Mouse (Mus musculus): ENCODE measurements around the gene Fam162a. TPM values are rescaled to one million over a fixed set of nuclear protein-coding genes. Genes with fewer than 3 reads are reported as not detected.

Fam162a gene
- total RNA-seq, 1 experiment, result 153 TPM

DNA sequence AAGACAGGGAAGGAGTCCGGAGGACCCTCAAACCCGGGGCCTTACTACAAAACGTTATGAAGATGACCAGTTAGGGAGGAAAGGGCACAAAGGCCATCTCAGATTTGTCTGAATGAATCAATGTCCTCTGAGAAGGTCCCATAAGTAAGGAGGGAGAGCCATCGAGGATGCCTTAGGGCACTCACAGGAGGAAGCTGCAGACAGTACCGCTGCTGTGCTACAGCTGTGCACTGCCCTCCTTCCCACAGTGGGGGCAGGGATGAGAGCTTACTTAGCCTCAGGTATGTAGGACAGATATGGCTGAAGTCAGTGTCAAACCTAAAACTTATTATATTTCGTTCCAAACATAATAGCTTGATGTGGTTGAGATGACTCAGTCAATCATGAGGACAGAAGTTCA, 19.9 kb downstream of the Fam162a start:
- Histone ChIP-seq H3K9me3 (ENCODE audit: control insufficient read depth, insufficient read depth, low read depth, low read length) (no peaks in the 10 kb centered on the region), H3K36me3 (ENCODE audit: control insufficient read depth, insufficient read depth, low read length, poor library complexity, severe bottlenecking) (peaks cover 33% of the 10 kb centered on the region), H3K4me3 (ENCODE audit: insufficient read depth in 1 of 2, low read depth in 1 of 2, low read length in 2 of 2, poor library complexity in 1 of 2, severe bottlenecking in 1 of 2) (no peak overlapping the region), H3K27ac (ENCODE audit: insufficient read depth, low read depth, low read length, poor library complexity, severe bottlenecking) (no peak overlapping the region), H3K4me1 (ENCODE audit: control insufficient read depth in 2 of 2, insufficient read depth in 2 of 2, low read length in 2 of 2, poor library complexity in 1 of 2) (no peaks in the 10 kb centered on the region), H3K9ac (ENCODE audit: insufficient read depth, low read depth, low read length, poor library complexity, severe bottlenecking) (no peak overlapping the region)
- in situ Hi-C loops (cut with MboI; ENCODE audit: low sequenced_read_pairs in 2 of 2, unreplicated experiment in 2 of 2), result no loop called here
- no peak for DNase-seq (ENCODE audit: low read depth, low spot score)
- no peak for TF ChIP-seq HCFC1 (IDR thresholded peaks at IDR 0.05; ENCODE audit: borderline replicate concordance, insufficient read depth, low read length)
- no peak for TF ChIP-seq ZC3H11A (IDR thresholded peaks at IDR 0.05; ENCODE audit: borderline replicate concordance, low read depth, low read length)
- no peak for TF ChIP-seq CHD2 (IDR thresholded peaks at IDR 0.05; ENCODE audit: low read depth, low read length)
- no peak for TF ChIP-seq MAFK (IDR thresholded peaks at IDR 0.05; ENCODE audit: insufficient read depth, low read depth, low read length)
- no peak for TF ChIP-seq ZNF384 (IDR thresholded peaks at IDR 0.05; ENCODE audit: low read depth, low read length)

DNA sequence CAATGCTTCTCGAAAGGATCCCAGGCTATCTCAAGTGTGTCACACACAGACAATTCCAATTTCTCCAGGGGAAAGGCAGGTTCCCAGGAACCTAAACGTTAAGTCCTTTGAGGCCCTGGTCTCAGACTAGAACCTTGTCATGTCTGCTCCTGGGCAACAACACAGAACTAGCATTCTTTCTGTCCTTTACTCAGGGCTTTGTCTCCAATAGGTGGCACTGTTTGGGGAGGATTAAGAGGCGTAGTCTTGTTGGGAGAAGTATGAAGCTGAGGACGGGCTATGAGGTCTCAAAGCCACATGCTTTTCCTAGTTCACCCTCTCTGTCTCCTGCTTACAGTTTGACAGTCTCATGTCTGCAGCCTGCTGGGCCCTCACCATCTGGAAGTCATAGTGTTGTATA, 23.9 kb downstream of the Fam162a start:
- no peak for TF ChIP-seq HCFC1 (IDR thresholded peaks at IDR 0.05; ENCODE audit: borderline replicate concordance, insufficient read depth, low read length)
- TF ChIP-seq CHD2 (IDR thresholded peaks at IDR 0.05; ENCODE audit: low read depth, low read length), result no peak
- no peak for TF ChIP-seq MAFK (IDR thresholded peaks at IDR 0.05; ENCODE audit: insufficient read depth, low read depth, low read length)
- TF ChIP-seq ZNF384 (IDR thresholded peaks at IDR 0.05; ENCODE audit: low read depth, low read length), result no peak
- TF ChIP-seq ZC3H11A (IDR thresholded peaks at IDR 0.05; ENCODE audit: borderline replicate concordance, low read depth, low read length), result no peak
- in situ Hi-C loops (cut with MboI; ENCODE audit: low sequenced_read_pairs in 2 of 2, unreplicated experiment in 2 of 2), result no loop called here
- DNase-seq (ENCODE audit: low read depth, low spot score), result no peak
- H3K36me3 ChIP-seq (ENCODE audit: control insufficient read depth, insufficient read depth, low read length, poor library complexity, severe bottlenecking), result peaks cover 40% of the 10 kb centered on the region
- no peak overlapping the region for H3K9ac ChIP-seq (ENCODE audit: insufficient read depth, low read depth, low read length, poor library complexity, severe bottlenecking)
- H3K27ac ChIP-seq (ENCODE audit: insufficient read depth, low read depth, low read length, poor library complexity, severe bottlenecking), result no peak overlapping the region
- H3K4me1 ChIP-seq (ENCODE audit: control insufficient read depth in 2 of 2, insufficient read depth in 2 of 2, low read length in 2 of 2, poor library complexity in 1 of 2), result no peaks in the 10 kb centered on the region
- H3K9me3 ChIP-seq (ENCODE audit: control insufficient read depth, insufficient read depth, low read depth, low read length), result no peaks in the 10 kb centered on the region
- no peak overlapping the region for H3K4me3 ChIP-seq (ENCODE audit: insufficient read depth in 1 of 2, low read depth in 1 of 2, low read length in 2 of 2, poor library complexity in 1 of 2, severe bottlenecking in 1 of 2)

DNA sequence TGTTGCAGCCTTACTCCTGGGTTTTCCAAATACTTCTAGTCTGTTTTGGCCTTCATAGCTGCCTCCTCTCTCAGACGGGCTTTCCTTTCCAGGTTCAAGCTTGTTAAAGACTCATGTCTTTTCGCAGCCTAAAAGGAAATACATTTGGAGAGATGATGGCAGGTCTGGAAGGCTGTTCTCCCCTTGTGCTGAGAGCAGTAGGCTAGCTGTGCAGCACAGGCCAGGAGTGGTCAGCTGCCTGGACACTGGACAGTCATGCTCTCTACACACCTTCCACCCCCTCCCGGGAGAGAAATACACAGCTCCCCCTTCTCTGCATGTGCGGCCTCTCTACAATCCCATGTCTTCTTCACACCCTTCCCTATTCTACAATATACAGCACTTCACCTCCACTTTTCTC, 27.4 kb downstream of the Fam162a start:
- H3K4me3 ChIP-seq (ENCODE audit: insufficient read depth in 1 of 2, low read depth in 1 of 2, low read length in 2 of 2, poor library complexity in 1 of 2, severe bottlenecking in 1 of 2), result no peak overlapping the region
- in situ Hi-C loops (cut with MboI; ENCODE audit: low sequenced_read_pairs in 2 of 2, unreplicated experiment in 2 of 2), result no loop called here
- peaks cover 0 to 2% of the 10 kb centered on the region in 2 experiments; a peak in 1 of 4 replicates for H3K4me1 ChIP-seq (ENCODE audit: control insufficient read depth in 2 of 2, insufficient read depth in 2 of 2, low read length in 2 of 2, poor library complexity in 1 of 2)
- no peak for DNase-seq (ENCODE audit: low read depth, low spot score)
- H3K9me3 ChIP-seq (ENCODE audit: control insufficient read depth, insufficient read depth, low read depth, low read length), result no peaks in the 10 kb centered on the region
- H3K9ac ChIP-seq (ENCODE audit: insufficient read depth, low read depth, low read length, poor library complexity, severe bottlenecking), result no peak overlapping the region
- H3K36me3 ChIP-seq (ENCODE audit: control insufficient read depth, insufficient read depth, low read length, poor library complexity, severe bottlenecking), result peaks cover 20% of the 10 kb centered on the region
- TF ChIP-seq ZNF384 (IDR thresholded peaks at IDR 0.05; ENCODE audit: low read depth, low read length) (no peak), CHD2 (IDR thresholded peaks at IDR 0.05; ENCODE audit: low read depth, low read length) (no peak), ZC3H11A (IDR thresholded peaks at IDR 0.05; ENCODE audit: borderline replicate concordance, low read depth, low read length) (no peak), HCFC1 (IDR thresholded peaks at IDR 0.05; ENCODE audit: borderline replicate concordance, insufficient read depth, low read length) (no peak), MAFK (IDR thresholded peaks at IDR 0.05; ENCODE audit: insufficient read depth, low read depth, low read length) (no peak)
- H3K27ac ChIP-seq (ENCODE audit: insufficient read depth, low read depth, low read length, poor library complexity, severe bottlenecking), result no peak overlapping the region

DNA sequence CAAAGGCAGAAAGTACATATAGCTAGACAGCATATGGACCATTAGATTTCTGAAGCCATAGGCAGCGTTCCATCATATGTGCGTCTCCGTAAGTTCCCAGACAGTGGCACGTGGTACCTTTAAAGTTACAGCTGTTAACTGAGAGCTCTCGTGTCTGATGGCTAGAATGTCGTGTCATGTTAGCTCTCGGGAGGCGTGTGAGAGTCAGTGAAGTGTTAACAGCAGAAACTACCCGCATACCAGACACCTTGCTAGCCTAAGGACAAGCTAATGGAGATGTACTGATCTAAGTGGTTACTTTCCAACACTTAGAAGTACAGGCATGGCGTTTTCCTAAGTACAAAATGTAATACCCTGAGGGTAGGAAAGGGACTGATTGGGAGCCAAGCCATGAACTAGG, 28.3 kb downstream of the Fam162a start:
- DNase-seq (ENCODE audit: low read depth, low spot score), result no peak
- in situ Hi-C loops (cut with MboI; ENCODE audit: low sequenced_read_pairs in 2 of 2, unreplicated experiment in 2 of 2), result no loop called here
- TF ChIP-seq CHD2 (IDR thresholded peaks at IDR 0.05; ENCODE audit: low read depth, low read length), result no peak
- TF ChIP-seq ZC3H11A (IDR thresholded peaks at IDR 0.05; ENCODE audit: borderline replicate concordance, low read depth, low read length), result no peak
- Histone ChIP-seq H3K36me3 (ENCODE audit: control insufficient read depth, insufficient read depth, low read length, poor library complexity, severe bottlenecking) (peaks cover 17% of the 10 kb centered on the region; the same call in 1 of the 2 replicates), H3K9me3 (ENCODE audit: control insufficient read depth, insufficient read depth, low read depth, low read length) (no peaks in the 10 kb centered on the region), H3K4me1 (ENCODE audit: control insufficient read depth in 2 of 2, insufficient read depth in 2 of 2, low read length in 2 of 2, poor library complexity in 1 of 2) (peaks cover 0 to 2% of the 10 kb centered on the region in 2 experiments; a peak in 1 of 4 replicates), H3K9ac (ENCODE audit: insufficient read depth, low read depth, low read length, poor library complexity, severe bottlenecking) (no peak overlapping the region), H3K27ac (ENCODE audit: insufficient read depth, low read depth, low read length, poor library complexity, severe bottlenecking) (no peak overlapping the region), H3K4me3 (ENCODE audit: insufficient read depth in 1 of 2, low read depth in 1 of 2, low read length in 2 of 2, poor library complexity in 1 of 2, severe bottlenecking in 1 of 2) (no peak overlapping the region)

DNA sequence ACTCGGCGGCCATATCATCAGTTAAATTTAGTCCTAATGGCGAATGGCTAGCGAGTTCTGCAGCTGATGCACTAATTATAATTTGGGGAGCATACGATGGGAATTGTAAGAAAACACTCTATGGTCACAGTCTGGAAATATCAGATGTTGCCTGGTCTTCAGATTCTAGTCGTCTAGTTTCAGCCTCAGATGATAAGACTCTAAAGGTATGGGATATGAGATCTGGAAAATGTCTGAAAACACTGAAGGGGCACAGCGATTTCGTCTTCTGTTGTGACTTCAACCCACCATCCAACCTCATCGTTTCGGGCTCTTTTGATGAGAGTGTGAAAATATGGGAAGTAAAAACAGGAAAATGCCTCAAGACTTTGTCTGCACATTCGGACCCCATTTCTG, 29.8 kb downstream of the Fam162a start:
- Histone ChIP-seq H3K9ac (ENCODE audit: insufficient read depth, low read depth, low read length, poor library complexity, severe bottlenecking) (peak overlapping the region; percentile 76), H3K36me3 (ENCODE audit: control insufficient read depth, insufficient read depth, low read length, poor library complexity, severe bottlenecking) (peaks cover 12% of the 10 kb centered on the region; the same call in 1 of the 2 replicates), H3K4me1 (ENCODE audit: control insufficient read depth in 2 of 2, insufficient read depth in 2 of 2, low read length in 2 of 2, poor library complexity in 1 of 2) (peaks cover 0 to 2% of the 10 kb centered on the region in 2 experiments; a peak in 1 of 4 replicates), H3K4me3 (ENCODE audit: insufficient read depth in 1 of 2, low read depth in 1 of 2, low read length in 2 of 2, poor library complexity in 1 of 2, severe bottlenecking in 1 of 2) (peak overlapping the region; percentile 68 to 86), H3K27ac (ENCODE audit: insufficient read depth, low read depth, low read length, poor library complexity, severe bottlenecking) (no peak overlapping the region), H3K9me3 (ENCODE audit: control insufficient read depth, insufficient read depth, low read depth, low read length) (no peaks in the 10 kb centered on the region)
- no peak for DNase-seq (ENCODE audit: low read depth, low spot score)
- in situ Hi-C loops (cut with MboI; ENCODE audit: low sequenced_read_pairs in 2 of 2, unreplicated experiment in 2 of 2), result no loop called here
- TF ChIP-seq MAFK (IDR thresholded peaks at IDR 0.05; ENCODE audit: insufficient read depth, low read depth, low read length) (no peak), CHD2 (IDR thresholded peaks at IDR 0.05; ENCODE audit: low read depth, low read length) (no peak), HCFC1 (IDR thresholded peaks at IDR 0.05; ENCODE audit: borderline replicate concordance, insufficient read depth, low read length) (no peak), ZNF384 (IDR thresholded peaks at IDR 0.05; ENCODE audit: low read depth, low read length) (no peak), ZC3H11A (IDR thresholded peaks at IDR 0.05; ENCODE audit: borderline replicate concordance, low read depth, low read length) (no peak)

All from ES-E14 (cell line).